Mouse (Mus musculus): ENCODE measurements around the gene Kmt5c.

DNA sequence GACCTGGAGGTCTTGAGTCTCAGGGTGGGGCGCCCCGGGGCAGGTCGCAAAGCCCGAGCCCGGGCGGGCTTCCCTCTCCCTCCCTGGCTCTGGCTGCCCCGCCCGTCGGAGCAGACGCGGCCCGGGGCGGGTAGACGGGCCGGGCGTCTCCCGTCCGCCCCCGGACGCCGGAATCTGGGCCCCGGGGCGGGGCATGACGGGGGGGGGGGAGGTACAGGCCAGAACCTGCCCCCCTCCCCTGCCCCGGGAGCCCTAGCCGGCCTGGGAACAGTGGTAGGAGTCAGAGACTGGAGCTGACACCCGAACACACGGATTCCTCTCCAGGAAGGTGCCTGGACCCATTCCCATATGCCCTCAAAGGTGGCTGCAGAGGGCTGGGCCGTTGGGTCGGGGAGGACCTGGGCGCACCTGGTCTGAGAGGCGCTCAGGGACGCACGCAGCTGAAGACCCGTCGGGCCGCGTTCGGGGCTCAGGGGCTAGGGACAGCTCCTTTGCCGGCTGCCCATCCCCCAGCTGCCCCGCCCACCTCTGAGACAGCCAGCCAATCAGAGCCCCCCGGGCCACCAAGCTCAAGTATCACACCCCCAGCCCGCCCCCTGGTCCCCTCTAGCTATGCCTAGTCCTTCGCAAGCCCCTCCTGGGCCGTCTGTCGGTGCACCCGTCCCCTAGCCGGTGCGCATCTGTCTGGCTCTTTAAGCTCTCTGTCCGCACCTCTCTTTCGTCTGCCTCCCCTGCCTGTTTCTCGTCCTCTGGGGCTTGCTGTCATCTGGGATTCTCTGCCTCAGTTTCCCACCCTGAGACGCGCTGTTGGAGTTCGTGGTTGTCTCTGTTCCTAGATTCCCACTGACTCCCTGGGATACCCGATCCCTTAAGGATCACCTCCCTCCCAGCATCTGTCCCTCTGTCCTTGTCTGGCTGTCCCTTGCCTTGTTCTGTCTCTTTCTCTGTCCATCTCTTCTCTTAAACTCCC lies 37.2 kb downstream of the Kmt5c start:
- no peak for TF ChIP-seq CTCF (IDR thresholded peaks at IDR 0.05; ENCODE audit: borderline replicate concordance, insufficient read depth, low read length)
- TF ChIP-seq POLR2A (IDR thresholded peaks at IDR 0.05; ENCODE audit: low read depth, low read length) = peak; percentile 44

All from embryonic fibroblast, embryonic 13.5 days (primary cell).